Mouse (Mus musculus): ENCODE results near the gene Znrd1.

GRCm38 (mm10) chr17:36947051-36947819, 11.1 kb downstream of the Znrd1 start:
- no peak for TF ChIP-seq CTCF (IDR thresholded peaks at IDR 0.05; ENCODE audit: low read depth, low read length)
- TF ChIP-seq GATA1 (IDR thresholded peaks at IDR 0.05; ENCODE audit: borderline replicate concordance, low read length), result no peak
